Mouse (Mus musculus) brown adipose tissue, adult 24 weeks (tissue): ENCODE results near the gene D6Ertd527e. TPM values are rescaled to one million over a fixed set of nuclear protein-coding genes. Genes with fewer than 3 reads are reported as not detected.

Experiments used
- H3K27ac ChIP-seq: fragments of 200-500 bp; replicated peaks from 2 replicates; pipeline ENCODE4 v1.5.1; 2012; ENCODE audit warnings: low read depth, mild to moderate bottlenecking, low read length
- H3K4me1 ChIP-seq: fragments of 200-500 bp; 2 replicates; pipeline ENCODE4 v1.6.1; 2012; ENCODE audit warnings: low read length, mixed read lengths; ENCODE audit not compliant: control insufficient read depth, insufficient read depth, insufficient read length
- H3K4me3 ChIP-seq: fragments of 200-500 bp; 2 replicates; pipeline ENCODE4 v1.5.1; 2012; ENCODE audit warnings: low read depth, mild to moderate bottlenecking, low read length, moderate library complexity; ENCODE audit not compliant: insufficient read depth
- polyA plus RNA-seq: library from polyadenylated mRNA; stranded (reverse); fragments of >200 nt; gene quantifications from 2 replicates; pipeline ENCODE4 v1.2.4, GENCODE M21; 2012; ENCODE audit not compliant: missing spikeins, insufficient read depth, insufficient read length

The D6Ertd527e gene
- polyA plus RNA-seq, 1 experiment: not detected

GRCm38 (mm10) chr6:87123406-87123805 is 18.9 kb downstream of the D6Ertd527e start:
- Histone ChIP-seq H3K4me1 (no peaks in the 10 kb centered on the region; the same call in 1 of the 2 replicates), H3K4me3 (no peak overlapping the region), H3K27ac (no peak overlapping the region)

GRCm38 (mm10) chr6:87123973-87124372 is 19.4 kb downstream of the D6Ertd527e start:
- Histone ChIP-seq H3K4me3 (no peak overlapping the region), H3K27ac (no peak overlapping the region), H3K4me1 (no peaks in the 10 kb centered on the region; the same call in 1 of the 2 replicates)

DNA sequence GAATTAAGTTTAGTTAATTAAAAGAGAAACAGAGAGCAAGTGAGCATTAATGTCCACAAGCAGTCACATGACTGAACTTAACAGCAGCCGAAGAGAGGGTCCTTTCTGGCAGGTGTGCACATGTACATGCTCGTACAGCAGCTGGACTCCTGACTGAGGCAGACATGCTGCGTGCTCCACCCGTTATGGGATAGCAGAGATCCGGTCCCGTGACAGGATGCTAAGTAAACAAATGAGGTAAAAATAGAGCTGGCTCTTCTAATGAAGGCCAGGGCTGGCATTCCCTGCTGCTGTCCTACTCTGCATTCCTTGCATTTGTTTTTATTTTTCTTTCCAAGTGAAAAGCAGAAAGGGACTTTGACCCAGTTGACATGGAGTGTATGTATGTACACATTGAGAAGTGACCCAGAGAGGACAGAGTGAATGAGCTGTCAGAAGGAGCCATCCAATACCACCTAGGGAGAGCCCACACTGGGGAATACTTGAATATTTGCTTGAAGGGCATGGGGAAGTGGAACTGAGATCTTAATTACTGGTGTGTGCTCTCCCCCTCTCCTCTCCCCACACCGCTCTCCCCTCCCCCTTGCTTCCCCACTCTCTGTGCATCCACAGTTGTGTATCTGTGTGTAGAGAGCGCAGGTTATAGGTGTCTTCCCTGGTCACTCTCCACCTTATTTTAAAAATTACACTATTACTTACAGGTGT is 22.7 kb downstream of the D6Ertd527e start:
- no peak overlapping the region for H3K4me3 ChIP-seq

GRCm38 (mm10) chr6:87129861-87130260 is 25.3 kb downstream of the D6Ertd527e start:
- H3K27ac ChIP-seq: no peak overlapping the region
- H3K4me3 ChIP-seq: no peak overlapping the region
- no peaks in the 10 kb centered on the region; the same call in 1 of the 2 replicates for H3K4me1 ChIP-seq

More for the DNA sequence above, 22.7 kb downstream of the D6Ertd527e start:
- Histone ChIP-seq H3K27ac (no peak overlapping the region), H3K4me1 (no peaks in the 10 kb centered on the region; the same call in 1 of the 2 replicates)

GRCm38 (mm10) chr6:87130628-87131027 is 26.1 kb downstream of the D6Ertd527e start:
- no peaks in the 10 kb centered on the region; the same call in 1 of the 2 replicates for H3K4me1 ChIP-seq
- no peak overlapping the region for H3K27ac ChIP-seq
- no peak overlapping the region for H3K4me3 ChIP-seq

DNA sequence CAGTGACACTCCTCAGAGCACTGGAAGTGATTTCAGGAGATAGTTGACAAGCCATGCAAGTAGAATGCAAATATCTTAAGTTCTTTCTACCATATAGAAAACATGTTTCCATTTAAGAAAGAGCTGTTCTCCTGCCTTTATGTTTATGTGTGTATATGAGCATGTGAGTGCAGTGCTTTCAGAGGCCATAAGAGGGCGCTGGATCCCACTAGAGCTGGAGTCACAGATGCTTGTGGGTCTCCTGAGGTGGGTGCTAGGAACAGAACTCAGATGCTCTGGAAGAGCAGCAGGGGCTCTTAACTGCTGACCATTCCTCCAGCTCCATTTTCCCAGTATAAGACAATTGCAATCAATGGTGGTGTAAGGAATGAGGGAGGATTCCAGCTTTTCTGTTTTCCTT is 26.5 kb downstream of the D6Ertd527e start:
- Histone ChIP-seq H3K4me1 (no peaks in the 10 kb centered on the region; the same call in 1 of the 2 replicates), H3K4me3 (no peak overlapping the region), H3K27ac (no peak overlapping the region)

DNA sequence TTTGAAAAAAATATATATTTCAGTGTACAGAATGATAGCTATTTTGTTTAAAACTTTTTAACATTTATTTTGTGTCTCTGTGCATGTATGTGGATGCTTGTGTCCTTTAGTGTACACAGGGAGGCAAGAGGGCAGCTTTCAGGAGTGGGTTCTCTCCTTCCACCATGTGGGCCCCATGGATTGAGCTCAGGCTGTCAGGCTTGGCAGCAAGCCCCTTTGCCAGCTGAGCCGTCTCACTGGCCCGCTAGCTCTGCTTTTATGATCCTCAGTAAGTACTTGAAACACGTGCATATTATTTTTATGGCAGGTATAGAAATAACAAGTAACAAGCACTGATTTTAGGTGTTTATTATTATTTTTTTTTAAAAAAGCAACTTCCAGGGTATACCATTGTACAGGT is 29.0 kb downstream of the D6Ertd527e start:
- H3K27ac ChIP-seq: no peak overlapping the region
- no peak overlapping the region for H3K4me3 ChIP-seq
- H3K4me1 ChIP-seq: no peaks in the 10 kb centered on the region

- H3K27ac ChIP-seq: no peak overlapping the region
- H3K4me3 ChIP-seq: no peak overlapping the region
- H3K4me1 ChIP-seq: no peaks in the 10 kb centered on the region
Observed at GRCm38 (mm10) chr6:87133966-87134546, 29.5 kb downstream of the D6Ertd527e start.

DNA sequence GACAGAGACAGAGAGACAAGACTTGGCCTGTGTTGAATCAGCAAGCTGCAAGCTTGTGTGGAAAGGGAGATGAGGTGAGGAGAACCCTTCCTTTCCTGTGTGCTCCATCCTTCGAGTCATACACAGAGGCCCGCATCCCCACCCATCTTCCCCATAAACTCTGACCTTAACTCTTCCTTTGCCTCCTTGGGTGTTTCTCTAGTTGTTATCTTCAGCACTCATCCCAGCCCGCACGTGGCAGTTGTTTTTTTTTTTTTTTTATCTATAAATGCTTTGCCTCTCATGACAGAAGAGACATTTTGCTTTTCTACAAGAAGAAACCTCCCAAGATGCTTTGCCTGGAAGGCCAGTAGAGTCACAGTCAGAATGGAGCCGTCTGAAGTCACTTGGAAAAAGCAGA is 33.9 kb downstream of the D6Ertd527e start:
- no peaks in the 10 kb centered on the region for H3K4me1 ChIP-seq
- H3K27ac ChIP-seq: no peak overlapping the region
- H3K4me3 ChIP-seq: no peak overlapping the region

GRCm38 (mm10) chr6:87139796-87140553 is 35.4 kb downstream of the D6Ertd527e start:
- H3K27ac ChIP-seq: no peak overlapping the region
- no peak overlapping the region for H3K4me3 ChIP-seq
- H3K4me1 ChIP-seq: no peaks in the 10 kb centered on the region

DNA sequence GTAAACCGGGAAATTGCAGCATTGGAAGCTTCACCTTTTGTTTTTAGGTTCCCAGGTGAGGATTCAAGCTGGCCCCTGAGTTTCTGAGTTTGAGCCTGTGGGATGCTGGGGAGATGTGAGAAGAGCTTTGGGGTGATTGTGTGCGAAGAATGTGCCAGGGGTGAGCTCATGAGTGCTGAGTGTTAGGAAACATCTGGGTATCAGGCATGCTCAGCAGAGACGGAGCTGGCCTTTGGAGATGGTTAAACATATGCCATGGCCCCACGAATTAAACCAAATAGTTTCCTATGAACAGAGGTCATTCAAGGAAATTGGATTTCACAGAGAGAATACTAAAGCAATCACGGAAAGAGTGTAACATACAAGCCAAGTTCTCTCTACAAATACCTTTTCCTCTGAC is 37.7 kb downstream of the D6Ertd527e start:
- no peaks in the 10 kb centered on the region for H3K4me1 ChIP-seq
- no peak overlapping the region for H3K4me3 ChIP-seq
- no peak overlapping the region for H3K27ac ChIP-seq

GRCm38 (mm10) chr6:87143594-87143993 is 39.0 kb downstream of the D6Ertd527e start:
- Histone ChIP-seq H3K4me1 (no peaks in the 10 kb centered on the region), H3K27ac (no peak overlapping the region), H3K4me3 (no peak overlapping the region)

GRCm38 (mm10) chr6:87147921-87148320 is 43.4 kb downstream of the D6Ertd527e start:
- Histone ChIP-seq H3K4me3 (no peak overlapping the region), H3K27ac (no peak overlapping the region), H3K4me1 (no peaks in the 10 kb centered on the region)

GRCm38 (mm10) chr6:87150471-87150870 is 45.9 kb downstream of the D6Ertd527e start:
- Histone ChIP-seq H3K4me1 (no peaks in the 10 kb centered on the region), H3K4me3 (no peak overlapping the region), H3K27ac (no peak overlapping the region)

DNA sequence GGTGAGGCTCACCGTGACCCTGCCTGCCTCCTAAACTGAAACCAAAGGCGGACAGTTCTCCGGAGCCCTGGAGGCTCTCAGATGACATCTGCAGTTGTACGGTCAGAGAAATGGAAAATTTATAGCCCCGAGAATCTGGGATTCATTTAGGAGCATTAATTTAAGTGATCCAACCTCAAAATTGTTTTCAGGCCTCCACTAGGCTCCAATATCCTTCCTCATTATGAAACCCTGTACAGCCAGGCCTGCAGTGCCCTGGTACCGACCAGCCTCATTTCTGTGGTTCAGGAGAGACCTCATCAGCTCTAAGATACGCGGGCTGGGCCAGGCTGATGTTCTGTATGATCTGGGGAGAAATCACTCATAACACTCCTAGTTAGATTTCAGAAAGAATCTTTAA is 46.9 kb downstream of the D6Ertd527e start:
- H3K27ac ChIP-seq: no peak overlapping the region

More for the DNA sequence above, 46.9 kb downstream of the D6Ertd527e start:
- no peak overlapping the region for H3K4me3 ChIP-seq
- no peaks in the 10 kb centered on the region for H3K4me1 ChIP-seq
